Mouse (Mus musculus): Measurements from ENCODE around the gene Tenm2. TPM values are rescaled to one million over a fixed set of nuclear protein-coding genes. Genes with fewer than 3 reads are reported as not detected.

Tenm2 gene
- polyA plus RNA-seq (2015; fragmentation: Nextera tagmentation; extraction: Ambion mirVana) = 35.9 and 39.5 TPM in 2 replicates

DNA sequence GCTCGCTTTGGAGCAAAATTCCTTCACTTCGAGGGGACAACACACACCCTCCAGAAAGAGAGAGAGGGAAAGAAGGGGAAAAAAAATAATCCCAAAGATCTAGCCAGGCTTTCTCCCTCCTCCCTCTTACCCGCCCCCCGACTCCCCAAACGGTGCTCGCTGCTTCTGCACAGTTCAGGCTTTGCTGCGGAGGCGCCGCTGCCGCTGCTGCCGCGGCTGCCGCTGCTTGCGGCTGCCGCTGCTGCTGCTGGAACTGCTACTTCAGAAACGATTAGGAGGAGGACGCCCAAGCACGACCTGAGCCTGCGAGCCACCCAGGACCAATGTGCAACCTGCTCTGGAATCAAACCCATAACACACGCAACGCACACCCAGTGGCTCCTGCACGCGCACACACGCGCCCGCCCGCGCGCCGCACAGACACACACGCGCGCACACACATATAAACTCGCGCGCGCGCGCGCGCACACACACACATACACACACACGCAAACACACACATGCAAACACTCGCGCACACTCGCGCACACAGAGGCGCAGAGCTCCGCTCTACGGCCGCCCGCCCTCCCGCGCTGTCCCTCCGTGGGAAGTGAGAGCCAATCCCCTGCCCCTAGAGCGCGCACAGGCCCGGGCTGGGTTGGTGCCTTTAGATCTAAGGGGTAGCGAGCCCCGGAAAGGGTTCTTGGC is at the start of gene Tenm2:
Tenm2 (minus strand) TSS at position 51 of the 687 bp plus-strand sequence.
- Histone ChIP-seq H3K9me3 (no peaks in the 10 kb centered on the region), H3K9ac (replicated peaks) (peak within 1 kb of the TSS; percentile 85), H3K4me2 (replicated peaks) (peak within 1 kb of the TSS; percentile 83), H3K27me3 (no peaks in the 10 kb centered on the region), H3K4me3 (peak within 1 kb of the TSS; percentile 85), H3K4me1 (peaks cover 22% of the 10 kb centered on the region), H3K27ac (replicated peaks) (peak within 1 kb of the TSS; percentile 97), H3K36me3 (no peaks in the 10 kb centered on the region)
- under 1% methylated on average over 59 of the region's 59 CpGs for WGBS
- peak; percentile 96 for ATAC-seq (replicated peaks)

DNA sequence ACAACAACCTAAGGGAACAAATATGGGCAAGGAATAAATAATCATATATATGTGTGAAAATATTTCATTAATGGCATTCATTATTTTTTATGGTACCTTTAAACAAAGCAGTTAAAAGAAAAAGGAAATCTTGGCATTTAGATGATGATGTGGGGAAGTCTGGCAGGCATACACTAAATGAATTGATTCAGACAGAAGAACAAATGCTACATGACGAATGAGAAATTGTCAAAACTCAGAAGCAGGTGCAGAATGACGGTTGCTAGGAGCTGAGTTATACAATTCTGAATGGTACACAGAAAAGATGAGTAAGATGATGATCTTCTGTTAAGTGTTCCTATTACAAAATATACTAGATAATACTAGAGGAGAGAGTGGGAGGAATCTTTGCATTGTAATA is 49.4 kb upstream of the Tenm2 start:
- no peak overlapping the region for H3K27ac ChIP-seq (replicated peaks)
- WGBS = 70% methylated on average over 2 of the region's 2 CpGs

DNA sequence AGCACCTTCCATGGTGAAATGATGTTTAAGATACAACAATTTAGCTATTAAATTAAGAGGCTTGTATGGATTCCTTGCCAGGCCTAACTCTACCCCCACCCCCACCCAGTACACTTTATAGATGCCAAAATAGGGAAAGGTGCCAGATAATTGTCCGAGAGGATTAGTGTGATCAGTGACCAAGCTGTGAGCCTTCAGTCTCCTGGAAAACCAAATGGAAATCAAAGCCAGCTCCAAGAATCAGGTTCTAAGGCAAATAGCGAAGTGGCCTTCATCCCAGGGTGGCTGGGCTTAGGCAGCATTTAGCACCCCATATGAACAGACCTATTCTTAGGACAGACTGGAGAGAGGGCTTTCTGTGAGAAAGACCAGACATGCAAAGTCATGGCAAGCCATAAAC is 13.0 kb upstream of the Tenm2 start:
- H3K4me2 ChIP-seq (replicated peaks) = no peak overlapping the region
- H3K4me3 ChIP-seq = no peak overlapping the region
- H3K4me1 ChIP-seq = no peaks in the 10 kb centered on the region
- no peak for ATAC-seq (replicated peaks)
- H3K9me3 ChIP-seq = no peaks in the 10 kb centered on the region
- H3K27ac ChIP-seq (replicated peaks) = no peak overlapping the region
- H3K9ac ChIP-seq (replicated peaks) = no peak overlapping the region
- WGBS = 64% methylated on average over 2 of the region's 2 CpGs
- H3K36me3 ChIP-seq = no peaks in the 10 kb centered on the region
- H3K27me3 ChIP-seq = no peaks in the 10 kb centered on the region

More for the DNA sequence above, 49.4 kb upstream of the Tenm2 start:
- ATAC-seq (replicated peaks) = no peak
- Histone ChIP-seq H3K36me3 (no peaks in the 10 kb centered on the region), H3K4me3 (no peak overlapping the region), H3K4me1 (no peaks in the 10 kb centered on the region), H3K9ac (replicated peaks) (no peak overlapping the region), H3K4me2 (replicated peaks) (no peak overlapping the region), H3K9me3 (no peaks in the 10 kb centered on the region), H3K27me3 (no peaks in the 10 kb centered on the region)

DNA sequence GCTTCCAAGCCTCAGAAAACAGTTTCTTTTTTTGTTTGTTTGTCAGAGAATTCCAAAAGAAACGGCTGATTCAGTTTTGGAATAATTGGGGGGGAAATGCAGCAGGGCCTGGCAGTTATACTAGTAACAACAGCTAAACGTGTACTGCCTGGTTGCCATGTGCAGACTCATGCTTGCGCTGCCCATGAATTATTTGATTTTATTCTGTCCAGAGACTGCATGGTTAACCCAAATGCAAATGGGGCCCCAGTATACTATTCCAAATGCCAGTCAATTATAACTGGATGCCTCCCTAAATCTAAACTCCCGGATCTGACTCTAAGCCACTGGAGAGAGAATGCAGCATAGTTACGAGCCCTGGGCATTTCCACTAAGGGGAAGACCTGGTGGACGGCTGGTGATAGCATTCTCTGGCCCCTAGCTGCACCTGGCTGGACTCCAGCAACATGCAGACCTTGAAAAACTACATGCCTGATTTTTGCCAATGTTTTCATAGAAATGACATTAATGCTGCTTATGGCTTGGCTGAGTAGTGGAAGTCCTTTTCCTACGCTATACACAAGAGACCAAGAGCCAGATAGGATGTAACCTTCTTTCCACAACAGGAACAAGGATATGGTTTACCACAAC is 1.4 kb upstream of the Tenm2 start:
- Histone ChIP-seq H3K36me3 (no peaks in the 10 kb centered on the region), H3K27me3 (no peaks in the 10 kb centered on the region), H3K4me3 (peak overlapping the region; percentile 85), H3K4me1 (peaks cover 22% of the 10 kb centered on the region), H3K4me2 (replicated peaks) (peak overlapping the region; percentile 83), H3K9me3 (no peaks in the 10 kb centered on the region), H3K9ac (replicated peaks) (peak overlapping the region; percentile 85), H3K27ac (replicated peaks) (peak overlapping the region; percentile 97)
- WGBS = 18% methylated on average over 7 of the region's 7 CpGs
- peak; percentile 42 for ATAC-seq (replicated peaks)

DNA sequence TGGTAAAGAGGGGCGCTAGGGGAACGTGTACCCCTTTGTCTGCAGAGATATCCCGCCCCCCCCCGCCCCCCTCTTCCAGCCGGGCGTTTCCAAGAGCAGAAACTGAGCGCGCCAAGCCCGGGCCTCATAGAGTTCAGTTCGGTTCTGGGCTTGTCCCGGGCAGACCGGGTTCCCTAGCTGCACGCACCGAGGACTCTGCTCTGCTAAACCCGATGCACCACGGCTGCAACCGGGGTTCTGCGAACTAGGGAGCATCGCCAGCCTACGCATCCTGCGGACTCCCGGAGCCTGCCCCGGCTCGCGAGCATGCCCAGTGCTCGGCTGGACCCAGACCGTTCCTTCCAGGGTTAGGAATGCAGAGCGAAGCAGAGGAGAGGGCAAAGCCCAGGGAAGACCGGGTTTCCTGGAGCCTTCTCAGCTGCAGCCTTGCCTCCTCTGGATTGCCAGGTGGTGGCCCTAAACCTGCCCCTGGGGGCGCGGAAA is 878 bp upstream of the Tenm2 start:
- Histone ChIP-seq H3K36me3 (no peaks in the 10 kb centered on the region), H3K9me3 (no peaks in the 10 kb centered on the region), H3K27ac (replicated peaks) (peak overlapping the region; percentile 97), H3K4me1 (peaks cover 22% of the 10 kb centered on the region), H3K4me3 (peak overlapping the region; percentile 85), H3K27me3 (no peaks in the 10 kb centered on the region), H3K9ac (replicated peaks) (peak overlapping the region; percentile 85), H3K4me2 (replicated peaks) (peak overlapping the region; percentile 83)
- peak; percentile 87 for ATAC-seq (replicated peaks)
- WGBS = 0% methylated on average over 31 of the region's 31 CpGs

DNA sequence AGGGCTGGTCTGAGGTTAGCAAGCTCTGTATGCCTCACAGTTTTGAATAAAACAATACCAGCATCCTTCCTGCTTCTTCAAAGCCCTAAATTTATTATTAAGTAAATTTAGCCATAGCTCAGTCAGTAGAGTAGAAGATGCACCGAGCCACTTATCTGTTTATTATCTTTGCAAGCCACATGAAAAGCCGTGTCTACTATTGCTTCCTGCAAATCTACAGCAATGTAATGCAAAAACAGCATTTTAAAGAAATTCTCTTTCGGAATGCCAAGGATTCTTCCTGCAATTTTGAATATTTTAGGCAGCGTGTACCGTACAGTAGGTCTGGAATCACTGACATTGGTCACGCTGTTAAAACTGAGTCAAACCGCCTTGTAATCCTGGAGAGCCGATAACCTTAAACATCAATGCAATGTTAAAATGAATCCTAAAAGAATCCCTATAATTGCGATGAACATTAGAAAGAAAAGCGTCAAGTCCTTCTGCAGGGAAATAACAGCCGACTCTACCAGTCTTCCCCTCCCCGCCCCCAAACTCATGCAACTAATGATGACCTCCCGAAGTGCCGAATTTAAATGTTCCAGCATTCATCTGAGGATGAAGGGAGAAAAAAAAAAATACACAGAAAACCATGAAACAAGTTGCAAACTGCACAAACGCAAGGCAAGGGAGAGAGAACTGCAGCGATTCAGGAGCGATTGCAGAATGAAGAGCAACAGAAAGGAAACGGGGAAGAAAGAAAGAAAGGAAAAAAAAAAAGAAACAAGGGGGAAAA is 556 bp downstream of the Tenm2 start:
- Histone ChIP-seq H3K4me1 (peaks cover 22% of the 10 kb centered on the region), H3K36me3 (no peaks in the 10 kb centered on the region), H3K4me3 (peak overlapping the region; percentile 85), H3K4me2 (replicated peaks) (peak overlapping the region; percentile 83), H3K9me3 (no peaks in the 10 kb centered on the region), H3K27ac (replicated peaks) (peak overlapping the region; percentile 97), H3K9ac (replicated peaks) (peak overlapping the region; percentile 85), H3K27me3 (no peaks in the 10 kb centered on the region)
- 4% methylated on average over 18 of the region's 18 CpGs for WGBS
- ATAC-seq (replicated peaks) = no peak

DNA sequence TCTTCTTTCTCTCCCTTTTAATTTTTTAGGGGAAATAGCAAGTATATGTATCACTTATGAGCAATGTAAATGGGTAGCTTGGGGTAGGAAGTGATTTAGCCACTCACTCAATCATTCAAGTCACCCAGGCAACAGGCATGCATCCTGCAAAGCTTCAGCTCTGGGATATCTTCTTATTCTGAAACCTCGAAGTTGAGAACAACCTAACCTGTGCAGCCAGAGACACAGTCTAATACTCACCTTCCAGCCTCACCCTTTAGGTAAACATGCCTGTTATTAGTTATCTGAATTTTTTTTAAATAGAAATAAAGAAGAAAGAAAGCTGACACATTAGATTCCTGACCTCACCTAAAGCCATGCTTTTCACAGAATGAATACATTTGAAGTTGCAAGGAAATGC is 8.4 kb downstream of the Tenm2 start:
- H3K4me1 ChIP-seq = no peaks in the 10 kb centered on the region
- 81% methylated on average over 1 of the region's 1 CpGs for whole genome bisulfite sequencing
- H3K9me3 ChIP-seq = no peaks in the 10 kb centered on the region
- no peak for ATAC-seq (replicated peaks)
- no peaks in the 10 kb centered on the region for H3K36me3 ChIP-seq
- H3K4me3 ChIP-seq = no peak overlapping the region
- H3K9ac ChIP-seq (replicated peaks) = no peak overlapping the region
- no peak overlapping the region for H3K4me2 ChIP-seq (replicated peaks)
- H3K27ac ChIP-seq (replicated peaks) = no peak overlapping the region
- no peaks in the 10 kb centered on the region for H3K27me3 ChIP-seq

DNA sequence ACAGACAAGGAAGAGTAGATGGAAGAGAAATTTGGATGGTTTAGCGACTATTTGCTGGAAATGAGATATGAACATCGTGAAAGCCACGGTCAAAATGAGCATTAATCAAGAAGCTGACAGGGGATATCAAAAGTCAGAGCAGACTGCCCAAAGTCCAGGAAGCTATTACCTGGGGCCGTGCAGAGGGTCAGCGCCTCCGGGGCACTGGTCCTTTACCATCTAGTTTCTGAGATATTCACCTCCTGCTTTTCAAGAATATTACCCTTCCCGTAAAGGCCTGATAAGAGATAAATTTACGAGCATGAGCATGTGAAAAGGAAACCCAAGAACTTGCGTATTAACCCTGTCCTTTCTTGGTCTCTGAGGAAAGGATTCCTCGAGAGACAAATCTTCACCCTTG is 8.8 kb downstream of the Tenm2 start:
- Histone ChIP-seq H3K36me3 (no peaks in the 10 kb centered on the region), H3K4me2 (replicated peaks) (no peak overlapping the region), H3K4me3 (no peak overlapping the region), H3K9me3 (no peaks in the 10 kb centered on the region), H3K27ac (replicated peaks) (no peak overlapping the region), H3K9ac (replicated peaks) (no peak overlapping the region), H3K4me1 (no peaks in the 10 kb centered on the region), H3K27me3 (no peaks in the 10 kb centered on the region)
- ATAC-seq (replicated peaks) = no peak
- WGBS = 91% methylated on average over 10 of the region's 10 CpGs

DNA sequence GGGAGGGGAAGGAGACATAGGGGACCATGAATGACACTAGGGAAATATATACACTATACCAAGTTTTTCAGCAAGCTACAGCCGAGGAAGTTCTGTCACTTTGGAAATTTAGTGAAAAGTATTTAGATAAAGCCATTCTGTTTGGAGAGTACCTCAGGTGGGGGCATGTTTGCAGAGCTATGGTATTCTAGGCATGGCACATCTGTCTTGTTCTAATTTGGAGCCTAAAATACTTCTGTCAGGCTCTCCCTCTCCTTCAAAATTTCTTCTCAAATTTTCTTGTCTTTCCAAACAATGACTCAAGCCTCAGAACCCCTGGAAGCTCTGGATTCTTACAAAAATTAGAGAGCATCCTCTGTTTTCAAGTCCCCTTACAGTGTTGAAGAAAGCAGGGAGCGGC is 13.0 kb downstream of the Tenm2 start:
- H3K27me3 ChIP-seq = no peaks in the 10 kb centered on the region
- H3K9me3 ChIP-seq = no peaks in the 10 kb centered on the region
- ATAC-seq (replicated peaks) = no peak
- no peak overlapping the region for H3K4me3 ChIP-seq
- H3K4me1 ChIP-seq = no peaks in the 10 kb centered on the region
- no peaks in the 10 kb centered on the region for H3K36me3 ChIP-seq
- H3K9ac ChIP-seq (replicated peaks) = no peak overlapping the region
- WGBS = 79% methylated on average over 2 of the region's 2 CpGs
- no peak overlapping the region for H3K4me2 ChIP-seq (replicated peaks)
- no peak overlapping the region for H3K27ac ChIP-seq (replicated peaks)

DNA sequence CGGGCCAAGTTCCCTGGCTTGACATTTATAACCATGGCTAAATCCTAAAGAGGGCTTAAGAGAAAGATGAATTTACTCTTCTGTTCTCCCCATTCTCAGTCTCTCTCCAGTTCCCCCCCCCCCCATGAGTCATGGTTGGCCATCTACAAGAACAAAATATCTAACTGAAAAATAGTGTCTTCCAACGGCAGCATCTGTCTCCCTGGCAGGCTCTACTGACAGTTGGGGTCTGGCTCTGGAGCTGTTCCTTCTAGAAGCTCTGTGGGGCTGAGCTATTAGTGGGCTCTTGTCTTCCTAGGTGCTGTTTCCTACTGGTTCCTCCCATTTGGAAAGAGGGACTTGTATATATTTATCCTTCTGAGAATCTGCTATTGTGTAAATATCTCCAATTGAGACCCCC is 13.7 kb downstream of the Tenm2 start:
- Histone ChIP-seq H3K4me2 (replicated peaks) (no peak overlapping the region), H3K9ac (replicated peaks) (no peak overlapping the region), H3K36me3 (no peaks in the 10 kb centered on the region), H3K4me1 (no peaks in the 10 kb centered on the region), H3K4me3 (no peak overlapping the region), H3K27ac (replicated peaks) (no peak overlapping the region), H3K27me3 (no peaks in the 10 kb centered on the region), H3K9me3 (no peaks in the 10 kb centered on the region)
- 82% methylated on average over 2 of the region's 2 CpGs for WGBS
- no peak for ATAC-seq (replicated peaks)

DNA sequence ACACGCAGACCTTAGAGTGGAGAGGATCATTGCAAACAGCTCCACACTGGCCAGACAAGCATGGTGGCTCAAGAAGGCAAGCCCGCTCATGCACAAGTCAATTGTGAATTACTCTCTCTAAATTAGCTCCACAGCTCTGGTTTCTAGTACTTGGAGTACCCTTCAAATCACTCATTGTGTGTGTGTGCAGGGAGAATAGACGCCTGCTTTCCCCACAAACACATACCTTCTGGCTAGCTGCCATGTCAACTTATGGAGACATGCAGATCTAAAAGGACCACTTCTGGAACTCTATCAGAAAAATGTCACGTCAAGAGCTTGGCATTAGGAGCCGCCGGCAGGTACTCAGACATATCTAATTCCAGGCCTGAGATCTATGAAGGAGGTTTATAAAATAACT is 14.8 kb downstream of the Tenm2 start:
- H3K9me3 ChIP-seq = no peaks in the 10 kb centered on the region
- no peak overlapping the region for H3K4me2 ChIP-seq (replicated peaks)
- ATAC-seq (replicated peaks) = no peak
- no peak overlapping the region for H3K27ac ChIP-seq (replicated peaks)
- H3K36me3 ChIP-seq = no peaks in the 10 kb centered on the region
- H3K27me3 ChIP-seq = no peaks in the 10 kb centered on the region
- no peak overlapping the region for H3K4me3 ChIP-seq
- WGBS = 65% methylated on average over 6 of the region's 6 CpGs
- no peak overlapping the region for H3K9ac ChIP-seq (replicated peaks)
- no peaks in the 10 kb centered on the region for H3K4me1 ChIP-seq

DNA sequence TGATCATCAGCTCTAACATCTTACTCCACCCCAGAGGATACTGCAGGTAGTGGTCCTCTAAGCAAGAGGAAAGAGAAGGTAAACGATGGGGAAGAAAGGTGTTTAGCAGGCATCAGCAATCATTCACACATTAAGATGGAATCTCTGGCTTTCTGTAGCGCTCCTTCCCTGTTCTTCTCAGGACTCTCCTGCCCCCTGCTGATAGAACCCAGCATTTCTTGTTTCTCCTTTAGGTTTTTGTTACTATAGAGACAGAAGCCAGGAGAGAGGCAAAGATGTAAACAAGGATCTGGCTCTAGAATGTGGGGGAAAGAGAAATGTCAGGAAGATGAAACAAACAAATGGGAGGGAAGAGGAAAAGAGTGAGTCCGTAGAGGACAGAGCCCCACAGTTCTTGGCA is 49.6 kb downstream of the Tenm2 start:
- no peaks in the 10 kb centered on the region for H3K36me3 ChIP-seq
- no peak; the same call in 1 of the 2 replicates for ATAC-seq (replicated peaks)
- no peak overlapping the region for H3K4me2 ChIP-seq (replicated peaks)
- no peaks in the 10 kb centered on the region for H3K27me3 ChIP-seq
- H3K9ac ChIP-seq (replicated peaks) = no peak overlapping the region
- 14% methylated on average over 3 of the region's 3 CpGs for WGBS
- no peak overlapping the region for H3K27ac ChIP-seq (replicated peaks)
- H3K9me3 ChIP-seq = no peaks in the 10 kb centered on the region
- no peak overlapping the region for H3K4me3 ChIP-seq
- H3K4me1 ChIP-seq = peaks cover 2% of the 10 kb centered on the region; the same call in 1 of the 2 replicates

Data from forebrain, embryonic 15.5 days (tissue).